Mouse (Mus musculus): ENCODE measurements around the gene Sh3bp1.

- TF ChIP-seq GATA1 (IDR thresholded peaks at IDR 0.05; ENCODE audit: borderline replicate concordance, low read length) (no peak), FLI1 (IDR thresholded peaks at IDR 0.05; ENCODE audit: low read length) (no peak)
Observed at GRCm38 (mm10) chr15:78899409-78899739, 194 bp upstream of the Sh3bp1 start, which contains the start of gene Gm49510.
